Mouse (Mus musculus): ENCODE results near the gene Nup160. TPM values are rescaled to one million over a fixed set of nuclear protein-coding genes. Genes with fewer than 3 reads are reported as not detected.

Nup160 gene
- total RNA-seq (2023): 64.3 TPM

DNA sequence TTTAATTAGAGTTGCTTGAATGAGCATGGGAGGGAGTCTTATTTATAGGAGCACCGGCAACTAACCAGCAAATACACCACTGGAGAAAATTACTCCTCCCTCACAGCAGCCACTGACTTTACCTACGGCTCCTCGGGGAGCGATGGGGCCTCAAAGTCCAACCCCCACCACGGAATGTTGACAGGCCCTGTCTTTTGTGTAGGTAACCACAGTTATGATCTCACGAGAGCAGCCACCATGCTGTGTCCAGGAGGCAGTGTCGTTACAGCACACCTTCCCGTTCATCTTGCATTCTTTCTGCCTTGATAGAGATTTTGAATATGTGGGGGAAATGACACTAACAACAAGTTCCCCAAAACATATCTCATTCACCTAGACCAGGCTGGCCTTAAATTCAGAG, at the start of gene Nup160:
Gene Nup160, plus strand, starts transcription at position 209 of the 400 bp plus-strand sequence.

GRCm38 (mm10) chr2:90745053-90745678, 68.2 kb downstream of the Nup160 start, which contains the start of gene Fnbp4:
Gene Fnbp4 (plus strand): TSS chr2:90745370.

DNA sequence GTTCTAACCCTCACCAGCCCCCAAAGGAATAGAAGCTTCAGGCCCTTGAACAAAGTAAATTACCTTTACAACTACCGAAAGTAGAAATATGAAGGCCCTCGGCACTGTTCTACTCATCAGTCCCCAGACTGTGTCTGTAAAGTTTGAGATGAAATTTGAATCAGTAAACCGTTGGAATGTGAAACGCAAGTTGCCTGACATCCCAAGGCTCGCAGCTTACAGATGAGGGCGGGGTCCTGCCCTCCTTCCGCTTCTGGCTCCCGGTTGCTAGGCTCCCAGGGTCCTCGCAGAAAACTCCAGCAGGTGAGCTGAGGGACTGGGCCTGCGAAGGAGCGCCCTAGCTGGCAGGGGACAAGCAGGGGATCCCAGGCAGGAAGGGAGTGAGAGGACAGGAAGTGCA, 105.4 kb downstream of the Nup160 start, which contains the start of gene Agbl2:
Gene Agbl2, plus strand, starts transcription at position 270 of the 400 bp plus-strand sequence.

Other genes with a start within 250 kb of the Nup160 start
- 17.5 TPM for gene Ptprj, start 96.6 kb upstream of the Nup160 start, total RNA-seq (2023)
- 280 TPM for gene Fnbp4, start 68.2 kb downstream of the Nup160 start, total RNA-seq (2023)
- not detected for gene Agbl2, start 105.5 kb downstream of the Nup160 start, total RNA-seq (2023)
- 78.9 TPM for gene Mtch2, start 169.9 kb downstream of the Nup160 start, total RNA-seq (2023)
- 0.59 TPM for gene C1qtnf4, start 208.6 kb downstream of the Nup160 start, total RNA-seq (2023)
- gene Kbtbd4, start 227.5 kb downstream of the Nup160 start, total RNA-seq (2023): 23.6 TPM
- 132 TPM for gene Ndufs3, start 227.6 kb downstream of the Nup160 start, total RNA-seq (2023)